Mouse (Mus musculus): ENCODE measurements around the gene Ptpn22.

The Ptpn22 gene

GRCm38 (mm10) chr3:103857977-103858563 is 1.5 kb upstream of the Ptpn22 start:
- no peak for DNase-seq (ENCODE audit: low spot score in 2 of 2)

GRCm38 (mm10) chr3:103859851-103860391 is 326 bp downstream of the Ptpn22 start:
- no peak for DNase-seq (ENCODE audit: low spot score in 2 of 2)

GRCm38 (mm10) chr3:103862721-103863220 is 3.2 kb downstream of the Ptpn22 start:
- DNase-seq (ENCODE audit: low spot score in 2 of 2): no peak

- DNase-seq (ENCODE audit: low spot score in 2 of 2): no peak
These were observed 4.6 kb downstream of the Ptpn22 start for GRCm38 (mm10) chr3:103864200-103864599.

- DNase-seq (ENCODE audit: low spot score in 2 of 2): no peak
These were observed 7.9 kb downstream of the Ptpn22 start for GRCm38 (mm10) chr3:103867424-103867971.

- DNase-seq (ENCODE audit: low spot score in 2 of 2): no peak
These were observed 8.4 kb downstream of the Ptpn22 start for GRCm38 (mm10) chr3:103868008-103868407.

GRCm38 (mm10) chr3:103872663-103873098 is 13.1 kb downstream of the Ptpn22 start:
- DNase-seq (ENCODE audit: low spot score in 2 of 2): no peak

- DNase-seq (ENCODE audit: low spot score in 2 of 2): no peak
These were observed 14.7 kb downstream of the Ptpn22 start for GRCm38 (mm10) chr3:103874329-103874728.

- DNase-seq (ENCODE audit: low spot score in 2 of 2): peak in 1 of 2 experiments; percentile 5
These were observed 26.4 kb downstream of the Ptpn22 start for GRCm38 (mm10) chr3:103885946-103886345.

- no peak for DNase-seq (ENCODE audit: low spot score in 2 of 2)
These were observed 28.0 kb downstream of the Ptpn22 start for GRCm38 (mm10) chr3:103887581-103887980.

GRCm38 (mm10) chr3:103893374-103893773 is 33.8 kb downstream of the Ptpn22 start:
- no peak for DNase-seq (ENCODE audit: low spot score in 2 of 2)

GRCm38 (mm10) chr3:103904705-103905104 is 45.1 kb downstream of the Ptpn22 start:
- no peak for DNase-seq (ENCODE audit: low spot score in 2 of 2)

- DNase-seq (ENCODE audit: low spot score in 2 of 2): no peak
These were observed 47.9 kb downstream of the Ptpn22 start for GRCm38 (mm10) chr3:103907335-103908030.

GRCm38 (mm10) chr3:103908781-103909180 is 49.2 kb downstream of the Ptpn22 start:
- no peak for DNase-seq (ENCODE audit: low spot score in 2 of 2)

GRCm38 (mm10) chr3:103913451-103913961 is 53.9 kb downstream of the Ptpn22 start:
- DNase-seq (ENCODE audit: low spot score in 2 of 2): no peak

- peak; percentile 98 to 99 for DNase-seq (ENCODE audit: low spot score in 2 of 2)
These were observed 54.5 kb downstream of the Ptpn22 start, which contains the start of gene Rsbn1 for GRCm38 (mm10) chr3:103914010-103914669. Rsbn1 (plus strand) TSS chr3:103914120.

GRCm38 (mm10) chr3:103914732-103915508 is 55.3 kb downstream of the Ptpn22 start:
- peak; percentile 20 to 39 for DNase-seq (ENCODE audit: low spot score in 2 of 2)

- DNase-seq (ENCODE audit: low spot score in 2 of 2): no peak
These were observed 55.9 kb downstream of the Ptpn22 start for GRCm38 (mm10) chr3:103915509-103915896.

GRCm38 (mm10) chr3:103916205-103916838 is 56.7 kb downstream of the Ptpn22 start:
- DNase-seq (ENCODE audit: low spot score in 2 of 2): no peak

- DNase-seq (ENCODE audit: low spot score in 2 of 2): no peak
These were observed 57.2 kb downstream of the Ptpn22 start for GRCm38 (mm10) chr3:103916839-103917237.
